Mouse (Mus musculus) hindbrain, embryonic 16.5 days (tissue): Measurements from ENCODE around the gene Cd3eap. TPM values are rescaled to one million over a fixed set of nuclear protein-coding genes. Genes with fewer than 3 reads are reported as not detected.

ENCODE experiments used
- ATAC-seq: fragments of 200-750 bp; cut with Nextera tagmentation; 2 replicates; pipeline ENCODE4 v1.8.0; 2017; ENCODE audit warnings: moderate TSS enrichment, moderate library complexity
- H3K27ac ChIP-seq: fragments of 300-500 bp; sonication (generic); 2 replicates; pipeline ENCODE4 v1.5.1; 2014; ENCODE audit warnings: low read depth, mild to moderate bottlenecking, control low read depth, low read length, moderate library complexity
- H3K27me3 ChIP-seq: fragments of 300-500 bp; sonication (generic); replicated peaks from 2 replicates; pipeline ENCODE4 v1.6.1; 2014; ENCODE audit warnings: low read length; ENCODE audit not compliant: control insufficient read depth, insufficient read depth
- H3K36me3 ChIP-seq: fragments of 300-500 bp; sonication (generic); 2 replicates; pipeline ENCODE4 v1.6.1; 2014; ENCODE audit warnings: mild to moderate bottlenecking, low read length, moderate library complexity, mixed read lengths; ENCODE audit not compliant: control insufficient read depth, insufficient read depth
- H3K4me1 ChIP-seq: fragments of 300-500 bp; sonication (generic); 2 replicates; pipeline ENCODE4 v1.6.1; 2014; ENCODE audit warnings: low read depth, low read length; ENCODE audit not compliant: control insufficient read depth, insufficient read depth
- H3K4me2 ChIP-seq: fragments of 300-500 bp; sonication (generic); 2 replicates; pipeline ENCODE4 v1.6.1; 2014; ENCODE audit warnings: mild to moderate bottlenecking, low read length, control low read depth, moderate library complexity
- H3K4me3 ChIP-seq: fragments of 300-500 bp; sonication (generic); 2 replicates; pipeline ENCODE4 v1.5.1; 2014; ENCODE audit warnings: mild to moderate bottlenecking, low read length, control low read depth, moderate library complexity
- H3K9ac ChIP-seq: fragments of 300-500 bp; sonication (generic); 2 replicates; pipeline ENCODE4 v1.6.1; 2014; ENCODE audit warnings: low read depth, mild to moderate bottlenecking, control low read depth, low read length, moderate library complexity
- H3K9me3 ChIP-seq: fragments of 300-500 bp; sonication (generic); 2 replicates; pipeline ENCODE4 v1.6.1; 2014; ENCODE audit warnings: mild to moderate bottlenecking, low read length, moderate library complexity; ENCODE audit not compliant: control insufficient read depth
- WGBS: fragments of 180-500 bp; shearing (Covaris S2); extraction: QIAGEN DNeasy Blood & Tissue Kit; methylation state at CpG from one replicate; pipeline ENCODE4 v1.1.7; 2014; 5-methylcytosine and 5-hydroxymethylcytosine counted together
- polyA plus RNA-seq: library from polyadenylated mRNA; unstranded; fragments of >200 nt; fragmentation: Nextera tagmentation; extraction: Ambion mirVana; gene quantifications from 2 replicates; pipeline ENCODE4 v1.2.1, GENCODE M21; 2015

Cd3eap gene
- polyA plus RNA-seq, 1 experiment from 2014 or later, result 23.6 TPM

DNA sequence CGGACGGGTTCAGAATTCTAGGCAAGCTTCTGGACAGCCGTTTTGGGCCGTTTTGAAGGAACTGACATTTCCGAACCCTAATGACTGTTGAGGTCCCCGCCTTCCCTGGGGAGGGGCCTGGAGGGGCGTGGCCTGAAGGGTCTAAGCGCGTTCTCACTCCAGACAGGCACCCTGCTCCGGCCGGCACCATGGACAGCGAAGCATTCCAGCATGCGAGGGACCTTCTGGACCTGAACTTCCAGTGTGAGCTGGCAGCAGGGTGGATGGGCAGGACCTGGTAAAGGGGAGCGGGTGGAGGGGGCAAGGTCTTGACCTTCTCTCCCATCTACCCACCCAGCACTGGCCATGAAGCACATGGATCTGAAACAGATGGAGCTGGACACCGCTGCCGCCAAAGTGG, 9.1 kb upstream of the Cd3eap start:
- Histone ChIP-seq H3K9me3 (no peaks in the 10 kb centered on the region), H3K27me3 (no peaks in the 10 kb centered on the region), H3K4me2 (no peak overlapping the region), H3K36me3 (no peaks in the 10 kb centered on the region), H3K9ac (no peak overlapping the region), H3K4me1 (peaks cover 3% of the 10 kb centered on the region), H3K4me3 (no peak overlapping the region), H3K27ac (no peak overlapping the region)
- ATAC-seq, result no peak
- WGBS, result 25% methylated on average over 16 of the region's 16 CpGs

- no peak overlapping the region for H3K9ac ChIP-seq
- H3K27me3 ChIP-seq, result 0 out of 2 replicates have a peak, but pooled peaks cover 2% of the 10 kb centered on the region
- H3K4me1 ChIP-seq, result peaks cover 11% of the 10 kb centered on the region
- 84% methylated on average over 4 of the region's 4 CpGs for WGBS
- H3K4me2 ChIP-seq, result no peak overlapping the region
- no peak for ATAC-seq
- H3K36me3 ChIP-seq, result no peaks in the 10 kb centered on the region
- H3K9me3 ChIP-seq, result no peaks in the 10 kb centered on the region
- no peak overlapping the region for H3K4me3 ChIP-seq
- H3K27ac ChIP-seq, result no peak overlapping the region
Observed at GRCm38 (mm10) chr7:19365376-19365775, 6.1 kb upstream of the Cd3eap start.

GRCm38 (mm10) chr7:19363881-19364280, 4.6 kb upstream of the Cd3eap start:
- no peak overlapping the region for H3K27ac ChIP-seq
- H3K27me3 ChIP-seq, result 0 out of 2 replicates have a peak, but pooled peaks cover 2% of the 10 kb centered on the region
- no peak for ATAC-seq
- H3K4me2 ChIP-seq, result no peak overlapping the region
- 6% methylated on average over 18 of the region's 18 CpGs for WGBS
- H3K9ac ChIP-seq, result no peak overlapping the region
- H3K36me3 ChIP-seq, result no peaks in the 10 kb centered on the region
- no peaks in the 10 kb centered on the region for H3K9me3 ChIP-seq
- no peak overlapping the region for H3K4me3 ChIP-seq
- peaks cover 11% of the 10 kb centered on the region for H3K4me1 ChIP-seq

DNA sequence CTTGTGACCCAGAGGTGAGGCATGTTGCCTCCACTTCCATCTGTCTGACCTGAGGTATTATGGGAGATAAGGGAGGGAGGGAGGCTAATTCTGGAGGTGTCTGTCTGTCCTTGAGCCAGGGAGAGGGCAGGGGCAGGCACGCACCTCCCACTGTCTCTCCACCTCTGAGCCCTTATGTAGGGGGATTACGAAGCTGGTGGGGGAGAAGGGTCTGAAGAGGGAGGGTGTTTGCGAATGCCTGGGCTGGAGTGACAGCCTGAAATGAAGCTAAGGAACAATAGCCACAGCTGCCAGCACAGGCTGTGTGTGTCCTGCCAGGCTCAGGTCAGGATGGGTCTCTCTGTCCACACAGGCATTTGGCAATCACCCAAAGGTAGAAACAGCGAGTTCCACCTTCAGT, 3.0 kb upstream of the Cd3eap start:
- 29% methylated on average over 4 of the region's 4 CpGs for WGBS
- no peak for ATAC-seq
- Histone ChIP-seq H3K4me1 (peaks cover 20% of the 10 kb centered on the region), H3K9me3 (no peaks in the 10 kb centered on the region), H3K27ac (no peak overlapping the region), H3K36me3 (0 out of 2 replicates have a peak, but pooled peaks cover 4% of the 10 kb centered on the region), H3K9ac (no peak overlapping the region), H3K27me3 (0 out of 2 replicates have a peak, but pooled peaks cover 2% of the 10 kb centered on the region), H3K4me2 (no peak overlapping the region), H3K4me3 (no peak overlapping the region)

DNA sequence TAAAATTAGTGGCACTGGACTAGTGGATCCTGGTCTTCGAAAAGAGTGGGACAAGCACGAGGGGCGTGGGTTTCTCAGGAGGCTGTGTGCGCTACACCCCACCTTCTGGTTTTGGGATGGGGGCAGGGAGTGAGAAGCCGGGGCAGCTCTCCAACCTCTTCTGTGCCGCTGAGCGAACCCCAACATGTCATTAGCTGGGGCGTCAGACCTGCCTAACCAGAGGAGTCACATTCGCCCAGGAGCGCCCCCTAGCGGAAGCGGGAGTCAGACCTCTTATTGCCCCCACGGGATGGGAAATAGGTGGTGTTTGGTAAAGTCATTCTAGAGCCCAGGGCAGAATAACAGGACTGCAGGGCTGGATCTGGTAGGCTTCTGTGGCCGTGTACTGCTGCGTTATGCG, 2.4 kb upstream of the Cd3eap start:
- H3K4me1 ChIP-seq, result peaks cover 20% of the 10 kb centered on the region
- 0 out of 2 replicates have a peak, but pooled peaks cover 2% of the 10 kb centered on the region for H3K27me3 ChIP-seq
- no peak for ATAC-seq
- H3K4me3 ChIP-seq, result peak overlapping the region; percentile 75
- 0 out of 2 replicates have a peak, but pooled peaks cover 7% of the 10 kb centered on the region for H3K36me3 ChIP-seq
- H3K9ac ChIP-seq, result peak overlapping the region; percentile 56
- H3K9me3 ChIP-seq, result no peaks in the 10 kb centered on the region
- H3K27ac ChIP-seq, result no peak overlapping the region
- WGBS, result 12% methylated on average over 16 of the region's 16 CpGs
- H3K4me2 ChIP-seq, result peak overlapping the region; percentile 99

- Histone ChIP-seq H3K27ac (peak overlapping the region; percentile 48; the same call in 1 of the 2 replicates), H3K4me3 (peak overlapping the region; percentile 75), H3K9ac (peak overlapping the region; percentile 56), H3K9me3 (no peaks in the 10 kb centered on the region), H3K27me3 (0 out of 2 replicates have a peak, but pooled peaks cover 2% of the 10 kb centered on the region), H3K36me3 (0 out of 2 replicates have a peak, but pooled peaks cover 7% of the 10 kb centered on the region), H3K4me1 (peaks cover 20% of the 10 kb centered on the region), H3K4me2 (peak overlapping the region; percentile 99)
- under 1% methylated on average over 26 of the region's 27 CpGs for WGBS
- peak; percentile 44 for ATAC-seq
Observed at GRCm38 (mm10) chr7:19360944-19361343, 1.7 kb upstream of the Cd3eap start.

- Histone ChIP-seq H3K9me3 (no peaks in the 10 kb centered on the region), H3K4me1 (peaks cover 20% of the 10 kb centered on the region), H3K9ac (peak overlapping the region; percentile 70), H3K4me2 (peak overlapping the region; percentile 99), H3K4me3 (peak overlapping the region; percentile 75), H3K27ac (peak overlapping the region; percentile 75), H3K36me3 (peaks cover 10% of the 10 kb centered on the region; the same call in 1 of the 2 replicates), H3K27me3 (0 out of 2 replicates have a peak, but pooled peaks cover 2% of the 10 kb centered on the region)
- ATAC-seq, result peak; percentile 73
- under 1% methylated on average over 45 of the region's 45 CpGs for WGBS
Observed at GRCm38 (mm10) chr7:19359892-19360641, 784 bp upstream of the Cd3eap start.

- Histone ChIP-seq H3K27ac (no peak overlapping the region; the same call in 1 of the 2 replicates), H3K9me3 (no peaks in the 10 kb centered on the region), H3K27me3 (0 out of 2 replicates have a peak, but pooled peaks cover 2% of the 10 kb centered on the region), H3K4me1 (peaks cover 20% of the 10 kb centered on the region), H3K4me2 (peak overlapping the region; percentile 99), H3K4me3 (peak overlapping the region; percentile 75), H3K9ac (peak overlapping the region; percentile 70), H3K36me3 (peaks cover 15% of the 10 kb centered on the region; the same call in 1 of the 2 replicates)
- WGBS, result 24% methylated on average over 13 of the region's 13 CpGs
- ATAC-seq, result no peak
Observed at GRCm38 (mm10) chr7:19358634-19359033, 649 bp downstream of the Cd3eap start.
